Mouse (Mus musculus) CH12.LX (cell line): ENCODE results near the gene Ubr4. TPM values are rescaled to one million over a fixed set of nuclear protein-coding genes. Genes with fewer than 3 reads are reported as not detected.

ENCODE experiments used
- DNase-seq: peaks from one replicate; pipeline ENCODE4 v3.0.0-alpha.2; 2013; ENCODE audit errors: extremely low read depth
- H3K27ac ChIP-seq: 2 replicates; pipeline ENCODE4 v1.5.1; 2012; ENCODE audit warnings: low read depth, mild to moderate bottlenecking, control low read depth, moderate library complexity; ENCODE audit not compliant: insufficient read depth
- H3K27me3 ChIP-seq: replicated peaks from 2 replicates; pipeline ENCODE3; 2012; ENCODE audit warnings: inconsistent platforms
- H3K36me3 ChIP-seq, 2 experiments: replicated peaks in 1 of 2; 2 replicates each; pipeline versions ENCODE3 to v1.6.1; 2012; ENCODE audit warnings: inconsistent platforms in 1 of 2, low read length in 1 of 2, mild to moderate bottlenecking in 1 of 2, mixed read lengths in 1 of 2, moderate library complexity in 1 of 2; ENCODE audit not compliant: control insufficient read depth in 1 of 2, insufficient read depth in 1 of 2
- H3K4me1 ChIP-seq, 2 experiments: 2 replicates each; pipeline ENCODE4 v1.6.1; 2012; ENCODE audit warnings: inconsistent platforms in 1 of 2, moderate library complexity in 1 of 2; ENCODE audit not compliant: insufficient read depth in 2 of 2, control insufficient read depth in 1 of 2
- H3K4me2 ChIP-seq: 2 replicates; pipeline ENCODE4 v1.6.1; 2012; ENCODE audit warnings: low read depth, mild to moderate bottlenecking, control low read depth; ENCODE audit not compliant: poor library complexity, insufficient read depth, severe bottlenecking
- H3K4me3 ChIP-seq, 3 experiments: fragments of 150-350 bp in 1 of 3; sonication (generic) in 1 of 3; replicated peaks in 1 of 3; 2 replicates each; pipeline versions ENCODE3 to v1.5.1; 2011 to 2012; ENCODE audit warnings: low read depth in 2 of 3, low read length in 2 of 3, mild to moderate bottlenecking in 2 of 3, moderate library complexity in 2 of 3, control low read depth in 1 of 3, improper control_type of control experiment in 1 of 3, inconsistent platforms in 1 of 3, mixed read lengths in 1 of 3; ENCODE audit not compliant: poor library complexity in 1 of 3
- H3K79me2 ChIP-seq: replicated peaks from 2 replicates; pipeline ENCODE4 v1.6.1; 2012; ENCODE audit warnings: mild to moderate bottlenecking, moderate library complexity; ENCODE audit not compliant: control insufficient read depth, poor library complexity, insufficient read depth, severe bottlenecking; ENCODE audit errors: extremely low read depth
- H3K9ac ChIP-seq: 2 replicates; pipeline ENCODE4 v1.6.1; 2012; ENCODE audit warnings: low read depth, mild to moderate bottlenecking, control low read depth, moderate library complexity; ENCODE audit not compliant: insufficient read depth
- H3K9me3 ChIP-seq: replicated peaks from 2 replicates; pipeline ENCODE3; 2012; ENCODE audit warnings: low read length, inconsistent platforms, mixed read lengths
- CHD2 ChIP-seq: IDR thresholded peaks from 2 replicates; pipeline ENCODE4 v1.6.1; 2011; ENCODE audit warnings: low read length, improper control_type of control experiment
- CTCF ChIP-seq, 2 experiments: IDR thresholded peaks in 1 of 2; conservative IDR thresholded peaks in 1 of 2; 2 replicates each; pipeline ENCODE4 v1.5.1; 2011 to 2012; ENCODE audit warnings: low read depth in 2 of 2, low read length in 2 of 2, improper control_type of control experiment in 1 of 2, inconsistent platforms in 1 of 2, mild to moderate bottlenecking in 1 of 2, moderate library complexity in 1 of 2
- EP300 ChIP-seq: IDR thresholded peaks from 2 replicates; pipeline ENCODE4 v1.6.1; 2011; ENCODE audit warnings: low read length, improper control_type of control experiment
- GABPA ChIP-seq: IDR thresholded peaks from 2 replicates; pipeline ENCODE4 v1.6.1; 2012; ENCODE audit warnings: low read depth, low read length, improper control_type of control experiment, inconsistent platforms; ENCODE audit not compliant: insufficient replicate concordance
- JUND ChIP-seq: conservative IDR thresholded peaks from 2 replicates; pipeline ENCODE4 v1.6.1; 2011; ENCODE audit warnings: low read depth, low read length, improper control_type of control experiment
- KAT2A ChIP-seq: IDR thresholded peaks from 2 replicates; pipeline ENCODE4 v1.6.1; 2012; ENCODE audit warnings: low read length, improper control_type of control experiment, inconsistent platforms; ENCODE audit not compliant: insufficient replicate concordance
- MEF2A ChIP-seq: IDR thresholded peaks from 2 replicates; pipeline ENCODE4 v1.6.1; 2014; ENCODE audit warnings: low read depth, mild to moderate bottlenecking, inconsistent platforms, low read length, improper control_type of control experiment, borderline replicate concordance
- POLR2A ChIP-seq: IDR thresholded peaks from 2 replicates; pipeline ENCODE4 v1.6.1; 2011; ENCODE audit warnings: low read depth, mild to moderate bottlenecking, improper control_type of control experiment, low read length
- POLR2AphosphoS2 ChIP-seq: IDR thresholded peaks from 2 replicates; pipeline ENCODE4 v1.6.1; 2011; ENCODE audit warnings: low read depth, low read length, improper control_type of control experiment
- RAD21 ChIP-seq: IDR thresholded peaks from 2 replicates; pipeline ENCODE4 v1.6.1; 2011; ENCODE audit warnings: low read depth, mild to moderate bottlenecking, low read length, improper control_type of control experiment, moderate library complexity
- RCOR1 ChIP-seq: conservative IDR thresholded peaks from 2 replicates; pipeline ENCODE4 v1.6.1; 2012; ENCODE audit warnings: low read depth, mild to moderate bottlenecking, inconsistent platforms, low read length, improper control_type of control experiment
- SMC3 ChIP-seq: IDR thresholded peaks from 2 replicates; pipeline ENCODE4 v1.6.1; 2011; ENCODE audit warnings: low read depth, low read length, improper control_type of control experiment
- USF1 ChIP-seq: IDR thresholded peaks from 2 replicates; pipeline ENCODE4 v1.6.1; 2014; ENCODE audit warnings: low read depth, mild to moderate bottlenecking, inconsistent platforms, low read length, improper control_type of control experiment
- USF2 ChIP-seq: conservative IDR thresholded peaks from 2 replicates; pipeline ENCODE4 v1.6.1; 2011; ENCODE audit warnings: low read depth, low read length, improper control_type of control experiment
- ZC3H11A ChIP-seq: IDR thresholded peaks from 2 replicates; pipeline ENCODE4 v1.6.1; 2012; ENCODE audit warnings: low read depth, mild to moderate bottlenecking, inconsistent platforms, low read length, improper control_type of control experiment
- ZMIZ1 ChIP-seq: IDR thresholded peaks from 2 replicates; pipeline ENCODE4 v1.6.1; 2012; ENCODE audit warnings: low read depth, mild to moderate bottlenecking, inconsistent platforms, low read length, improper control_type of control experiment
- ZNF384 ChIP-seq: IDR thresholded peaks from 2 replicates; pipeline ENCODE4 v1.6.1; 2012; ENCODE audit warnings: low read depth, low read length, improper control_type of control experiment, inconsistent platforms
- dilution Hi-C: fragments of 300-500 bp; cut with MboI; formaldehyde crosslinking; loops from 2 replicates; pipeline ENCODE4 v1.14.3; 2020; ENCODE audit warnings: low sequenced_read_pairs; ENCODE audit not compliant: extremely low pct_unique_long_range_greater_than_20kb, extremely low pct_ligation_motif_present
- in situ Hi-C: fragments of 300-500 bp; cut with MboI; formaldehyde crosslinking; loops from 3 replicates; pipeline ENCODE4 v1.14.3; 2019; ENCODE audit warnings: low sequenced_read_pairs, low pct_ligation_motif_present, low pct_unique_long_range_greater_than_20kb, mixed read lengths
- polyA plus RNA-seq: library from polyadenylated mRNA; unstranded; fragments of >175 nt; gene quantifications from 2 replicates; pipeline ENCODE4 v1.2.1, GENCODE M21; 2012; ENCODE audit warnings: low read depth; ENCODE audit not compliant: insufficient read length
- total RNA-seq, 2 experiments: library from RNA; depleted of rRNA; stranded (reverse); fragments of 300-350 nt in 1 of 2; fragments of >200 nt in 1 of 2; gene quantifications; 2 replicates each; pipeline ENCODE4 v1.2.3; 2012 to 2014

Gene Ubr4
- total and polyA plus RNA-seq, 3 experiments, result 43.0 to 102 (median 90.8) TPM

DNA sequence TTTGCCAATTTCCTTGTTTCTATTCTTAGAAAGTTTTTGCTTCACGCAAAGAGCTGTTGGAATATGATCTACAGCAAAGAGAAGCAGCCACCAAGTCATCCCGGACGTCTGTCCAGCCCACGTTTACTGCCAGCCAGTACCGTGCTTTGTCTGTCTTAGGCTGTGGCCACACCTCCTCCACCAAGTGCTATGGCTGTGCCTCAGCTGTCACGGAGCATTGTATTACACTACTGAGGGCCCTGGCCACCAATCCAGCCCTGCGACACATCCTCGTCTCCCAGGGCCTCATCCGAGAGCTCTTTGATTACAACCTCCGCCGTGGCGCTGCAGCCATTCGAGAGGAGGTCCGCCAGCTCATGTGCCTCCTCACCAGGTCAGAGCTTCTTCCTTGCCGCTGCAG is 107.6 kb downstream of the Ubr4 start:
- Histone ChIP-seq H3K9me3 (no peaks in the 10 kb centered on the region), H3K79me2 (no peaks in the 10 kb centered on the region), H3K4me3 (no peak overlapping the region), H3K9ac (no peak overlapping the region), H3K4me1 (no peaks in the 10 kb centered on the region), H3K27ac (no peak overlapping the region), H3K4me2 (no peak overlapping the region), H3K27me3 (no peaks in the 10 kb centered on the region), H3K36me3 (peaks cover 93 to 99% of the 10 kb centered on the region in 2 experiments)
- no peak for TF ChIP-seq RAD21
- TF ChIP-seq USF2, result no peak
- no peak for TF ChIP-seq ZNF384
- no peak for TF ChIP-seq KAT2A
- no peak for TF ChIP-seq ZC3H11A
- no peak for TF ChIP-seq CHD2
- TF ChIP-seq JUND, result no peak
- TF ChIP-seq POLR2A, result no peak
- no peak for TF ChIP-seq MEF2A
- TF ChIP-seq GABPA, result no peak
- TF ChIP-seq RCOR1, result no peak
- dilution Hi-C loops (no loop called here), in situ Hi-C loops (no loop called here)
- DNase-seq, result no peak

GRCm38 (mm10) chr4:139464163-139464562 is 111.8 kb downstream of the Ubr4 start:
- TF ChIP-seq CHD2 (no peak), ZMIZ1 (no peak), POLR2AphosphoS2 (no peak), SMC3 (no peak), EP300 (no peak), CTCF (conservative IDR thresholded peaks at IDR 0.05 in 1 of 2, IDR thresholded peaks at IDR 0.05 in 1 of 2; ENCODE audit: low read depth in 2 of 2, low read length in 2 of 2) (no peak)
- Histone ChIP-seq H3K27me3 (no peaks in the 10 kb centered on the region), H3K4me2 (no peak overlapping the region), H3K4me1 (no peaks in the 10 kb centered on the region), H3K79me2 (no peaks in the 10 kb centered on the region), H3K36me3 (peaks cover 93 to 99% of the 10 kb centered on the region in 2 experiments), H3K9me3 (no peaks in the 10 kb centered on the region), H3K27ac (no peak overlapping the region), H3K4me3 (no peak overlapping the region), H3K9ac (no peak overlapping the region)
- no peak for DNase-seq
- dilution Hi-C loops, result no loop called here
- in situ Hi-C loops, result no loop called here

DNA sequence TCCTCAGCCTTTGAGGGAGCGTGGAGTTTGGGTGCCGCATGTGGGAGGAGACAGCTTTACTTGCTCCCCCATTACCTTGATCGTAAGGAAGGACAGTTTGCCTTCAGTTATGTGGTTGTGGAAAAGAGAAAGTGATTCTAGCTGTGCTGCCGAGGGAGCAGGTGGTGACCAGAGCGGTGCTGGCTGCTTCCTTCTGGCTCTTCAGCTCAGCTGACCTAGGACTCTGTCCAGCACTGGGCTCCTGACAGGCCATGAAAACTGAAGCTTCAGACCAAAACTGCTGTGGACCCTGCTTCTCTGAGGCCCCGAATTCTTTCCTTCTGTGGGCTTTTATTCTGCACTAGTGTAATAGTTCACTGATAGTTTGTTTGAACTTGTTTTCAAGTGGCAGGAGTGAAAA is 114.1 kb downstream of the Ubr4 start:
- no peak for TF ChIP-seq USF1
- Histone ChIP-seq H3K4me3 (no peak overlapping the region), H3K36me3 (peaks cover 96 to 99% of the 10 kb centered on the region in 2 experiments), H3K9me3 (no peaks in the 10 kb centered on the region), H3K27me3 (no peaks in the 10 kb centered on the region), H3K4me1 (no peaks in the 10 kb centered on the region), H3K9ac (no peak overlapping the region), H3K79me2 (no peaks in the 10 kb centered on the region), H3K4me2 (no peak overlapping the region), H3K27ac (no peak overlapping the region)
- in situ Hi-C loops (no loop called here), dilution Hi-C loops (no loop called here)
- no peak for DNase-seq
